Mouse (Mus musculus) lung, postnatal 0 days (tissue): ENCODE results near the gene Rhag.

Source experiments
- CTCF ChIP-seq: IDR thresholded peaks from 2 replicates; pipeline ENCODE4 v1.5.1; 2016; ENCODE audit warnings: antibody characterized with exemption, mild to moderate bottlenecking
- EP300 ChIP-seq: IDR thresholded peaks from 2 replicates; pipeline ENCODE4 v1.6.1; 2016; ENCODE audit warnings: antibody characterized with exemption, mild to moderate bottlenecking, control low read depth

- TF ChIP-seq CTCF (no peak; the same call in 1 of the 2 replicates), EP300 (no peak)
These were observed 69.2 kb downstream of the Rhag start, which contains the start of gene 9130008F23Rik for GRCm38 (mm10) chr17:40879924-40880691.
